Mouse (Mus musculus) right cerebral cortex, postnatal 36 days (tissue): ENCODE measurements around the gene Zfr2.
"Not testable (repeated sequence)": the region's sequence is repeated elsewhere in the genome, so short reads cannot be mapped to it uniquely, and the experiment has no call there.

Source experiments
- DNase-seq, 2 experiments: peaks; one replicate each; pipeline ENCODE4 v3.0.0; 2022; ENCODE audit warnings: low spot score in 2 of 2, mixed read lengths in 1 of 2

Gene Zfr2

GRCm38 (mm10) chr10:81202978-81203720 is 29.8 kb upstream of the Zfr2 start:
- no peak for DNase-seq

DNA sequence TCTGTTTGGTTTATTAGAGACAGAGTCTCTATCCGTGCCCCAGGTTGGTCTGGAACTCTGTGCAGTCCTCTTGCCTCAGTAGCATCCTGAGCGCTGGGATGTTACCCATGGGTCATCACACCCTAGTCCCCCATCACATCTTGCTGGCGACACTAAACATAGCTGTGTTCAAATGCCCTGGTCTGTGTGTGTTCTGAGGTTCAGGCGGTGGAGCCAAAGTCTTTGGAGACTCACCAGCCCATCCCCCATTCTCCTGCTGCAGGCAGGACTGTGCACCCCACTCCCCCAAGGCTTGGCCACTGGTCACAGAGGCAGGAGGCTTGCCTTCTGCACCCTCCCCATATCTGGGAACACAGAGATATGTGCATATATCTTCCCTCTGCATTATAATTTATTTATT is 28.8 kb upstream of the Zfr2 start:
- DNase-seq: no peak

DNA sequence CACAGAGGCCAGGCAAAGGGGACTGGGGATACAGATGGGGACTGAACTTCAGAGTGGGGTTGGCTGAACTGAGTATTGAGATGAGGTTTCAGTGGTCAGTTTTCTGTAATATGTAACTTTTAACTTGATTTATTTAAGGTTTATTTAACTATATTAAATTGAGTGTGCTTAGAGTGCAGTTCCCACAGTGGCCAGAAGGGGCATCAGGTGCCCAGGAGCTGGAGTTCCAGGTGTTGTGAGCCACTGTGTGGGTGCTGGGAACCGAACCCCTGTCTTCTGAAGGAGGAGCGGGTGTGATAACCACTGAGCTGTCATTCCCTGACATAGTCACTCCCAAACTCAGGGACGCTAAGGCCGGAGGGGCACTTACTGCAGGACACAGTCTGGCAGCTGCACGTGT is 22.8 kb upstream of the Zfr2 start:
- no peak for DNase-seq

GRCm38 (mm10) chr10:81216260-81216659 is 16.7 kb upstream of the Zfr2 start:
- no peak for DNase-seq

GRCm38 (mm10) chr10:81216810-81217209 is 16.1 kb upstream of the Zfr2 start:
- no peak for DNase-seq

DNA sequence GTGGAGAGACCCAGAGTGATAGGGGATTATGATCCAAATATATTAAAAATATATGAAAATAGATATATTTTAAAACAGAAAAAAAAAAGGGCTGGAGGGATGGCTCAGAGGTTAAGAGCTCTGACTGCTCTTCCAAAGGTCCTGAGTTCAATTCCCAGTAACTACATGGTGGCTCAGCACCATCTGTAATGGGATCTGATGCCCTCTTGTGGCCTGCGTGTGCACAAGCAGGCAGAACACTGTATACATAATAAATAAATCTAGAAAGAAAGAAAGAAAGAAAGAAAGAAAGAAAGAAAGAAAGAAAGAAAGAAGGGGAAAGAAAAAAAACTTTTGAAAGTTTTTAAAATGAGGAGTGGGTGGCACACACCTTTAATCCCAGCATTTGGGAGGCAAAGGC is 15.7 kb upstream of the Zfr2 start:
- not testable (repeated sequence) for DNase-seq

DNA sequence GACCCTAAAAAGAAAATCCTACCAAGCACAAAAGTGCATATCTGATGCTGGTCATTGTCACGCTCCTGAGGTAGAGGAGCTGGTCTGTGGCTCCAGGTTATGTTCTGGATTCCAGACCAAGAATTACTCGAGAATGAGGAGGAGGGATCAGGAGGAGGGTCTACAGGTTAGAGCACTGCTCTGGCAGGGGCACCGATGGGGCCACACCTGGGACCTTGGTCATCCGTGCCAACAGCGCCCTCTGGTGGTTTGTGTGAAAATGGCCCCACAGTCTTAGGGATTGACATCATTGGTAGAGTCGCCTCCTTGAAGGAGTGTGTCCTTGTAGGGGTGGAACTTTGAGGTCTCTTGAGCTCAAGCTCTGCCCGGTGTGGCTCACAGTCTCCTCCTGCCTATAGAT is 15.0 kb upstream of the Zfr2 start:
- DNase-seq: no peak

GRCm38 (mm10) chr10:81221402-81222015 is 11.4 kb upstream of the Zfr2 start:
- DNase-seq: no peak

- not testable (repeated sequence) for DNase-seq
Observed at GRCm38 (mm10) chr10:81223731-81224130, 9.2 kb upstream of the Zfr2 start.

GRCm38 (mm10) chr10:81229735-81230437 is 3.1 kb upstream of the Zfr2 start:
- DNase-seq: no peak

DNA sequence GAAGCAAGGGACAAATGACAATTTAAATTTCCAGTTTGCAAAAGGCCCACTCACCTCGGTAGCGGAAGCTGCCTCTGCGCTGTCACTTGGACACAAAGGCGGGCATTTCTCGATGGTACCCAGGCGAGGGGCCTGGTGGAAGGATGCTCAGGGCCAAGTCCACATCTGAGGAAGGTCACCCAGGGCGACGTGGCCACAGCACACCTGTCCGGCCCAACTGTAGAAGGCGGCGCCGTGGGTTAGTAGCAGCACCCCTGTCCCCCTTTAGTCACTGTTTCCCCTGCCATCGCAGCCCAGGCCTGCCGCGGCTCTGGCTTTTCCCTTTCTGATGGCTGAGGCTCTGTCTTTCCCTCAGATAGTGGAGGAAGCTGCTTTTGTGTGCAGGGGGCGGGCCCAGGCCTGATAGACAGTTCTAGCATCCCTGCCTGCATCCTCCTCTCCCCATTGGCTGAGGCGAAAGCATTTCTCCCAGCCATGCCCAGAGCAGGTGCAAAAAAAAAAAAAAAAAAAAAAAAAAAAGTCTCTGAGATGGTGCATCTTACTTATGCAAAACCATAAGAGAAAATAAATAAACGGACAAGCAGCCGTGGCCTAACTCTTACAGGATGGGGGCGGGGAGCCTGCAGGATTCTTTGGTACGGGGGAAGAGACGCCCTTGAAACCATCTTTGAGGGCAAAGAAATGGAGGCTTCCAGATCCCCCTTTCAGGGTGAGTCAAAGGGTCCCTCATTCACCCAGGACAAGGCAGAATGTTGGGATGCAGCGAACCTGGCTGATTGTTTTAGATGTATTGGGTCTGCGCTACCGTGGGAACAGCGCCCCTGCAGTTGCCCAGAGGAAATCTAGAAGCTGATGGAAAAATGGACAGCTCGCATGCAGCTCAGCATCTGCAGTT is 2.3 kb upstream of the Zfr2 start, which contains the start of gene Atcay:
Gene Atcay, minus strand, starts transcription at position 396 of the 895 bp plus-strand sequence.
- DNase-seq: peak; percentile 83 to 89

DNA sequence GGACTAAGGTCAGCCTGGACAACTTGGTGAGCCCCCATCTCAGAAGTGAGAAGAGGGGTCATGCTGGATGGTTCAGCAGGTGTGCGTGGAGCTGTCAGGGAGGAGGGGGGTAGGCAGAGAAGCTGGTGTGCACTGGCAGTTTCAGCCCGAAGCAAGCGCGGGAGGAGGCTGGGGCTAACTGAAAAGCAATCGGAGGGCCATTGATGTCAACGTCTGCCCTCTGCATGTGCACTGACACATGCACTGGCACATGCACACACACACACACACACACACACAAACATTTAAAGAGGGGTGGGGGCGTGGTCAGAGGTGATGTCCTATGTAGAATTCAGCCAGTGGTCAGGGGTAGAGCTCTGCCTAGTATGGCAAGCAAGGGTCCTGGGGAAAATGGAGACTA is 1.5 kb upstream of the Zfr2 start:
- no peak for DNase-seq

GRCm38 (mm10) chr10:81233226-81233585 is 251 bp downstream of the Zfr2 start:
- DNase-seq: no peak

DNA sequence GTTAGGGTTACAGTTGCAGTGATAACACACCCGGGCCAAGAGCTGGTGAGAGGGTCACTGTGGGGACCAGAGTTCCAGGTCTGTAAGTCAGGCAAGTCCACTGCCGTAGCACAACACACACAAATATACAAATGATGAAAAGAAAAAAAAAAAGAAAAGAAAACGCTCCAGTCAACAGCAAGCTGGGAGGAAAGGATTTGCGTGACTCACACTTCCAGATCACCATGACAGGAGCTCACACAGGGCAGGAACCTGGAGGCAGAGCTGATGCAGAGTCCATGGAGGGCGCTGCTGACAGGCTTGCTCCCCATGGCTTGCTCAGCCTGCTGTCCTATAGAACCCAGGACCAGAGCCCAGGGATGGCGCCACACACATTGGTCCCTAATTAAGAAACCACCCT is 1.3 kb downstream of the Zfr2 start:
- no peak for DNase-seq

GRCm38 (mm10) chr10:81236471-81237268 is 3.7 kb downstream of the Zfr2 start:
- no peak for DNase-seq

DNA sequence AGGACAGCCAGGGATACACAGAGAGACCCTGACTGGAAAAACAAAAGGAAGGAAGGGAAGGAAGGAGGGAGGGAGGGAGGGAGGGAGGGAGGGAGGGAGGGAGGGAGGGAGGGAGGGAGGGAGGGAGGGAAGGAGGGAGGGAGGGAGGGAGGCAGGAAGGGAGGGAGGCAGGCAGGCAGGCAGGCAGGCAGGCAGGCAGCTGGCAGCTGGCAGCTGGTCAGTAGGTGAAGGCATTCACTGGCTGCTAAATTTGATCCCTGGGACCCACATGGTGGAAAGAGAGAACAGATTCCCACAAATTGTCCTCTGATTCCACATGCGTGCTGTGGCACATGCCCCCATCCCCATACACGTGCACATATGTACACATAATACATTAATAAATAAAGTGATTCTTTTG is 5.7 kb downstream of the Zfr2 start:
- no peak for DNase-seq

GRCm38 (mm10) chr10:81240876-81241275 is 7.9 kb downstream of the Zfr2 start:
- no peak for DNase-seq

DNA sequence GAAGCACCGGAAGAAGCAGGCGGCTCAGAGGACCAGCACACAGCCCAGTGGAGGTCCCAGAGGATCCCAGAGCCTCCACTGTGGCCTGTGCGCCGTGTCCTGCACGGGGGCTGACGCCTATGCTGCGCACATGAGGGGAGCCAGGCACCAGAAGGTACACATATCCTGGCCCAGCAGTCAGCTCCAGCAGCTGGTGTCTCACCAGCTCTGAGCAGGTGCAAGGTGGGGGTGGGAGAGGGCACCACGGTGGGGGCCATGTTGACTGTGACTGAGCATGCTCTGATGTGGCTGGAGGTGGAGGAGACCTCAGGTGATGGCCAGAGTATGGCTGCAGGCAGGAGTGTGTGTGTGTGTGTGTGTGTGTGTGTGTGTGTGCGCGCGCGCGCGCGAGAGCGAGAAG is 9.1 kb downstream of the Zfr2 start:
- DNase-seq: no peak

DNA sequence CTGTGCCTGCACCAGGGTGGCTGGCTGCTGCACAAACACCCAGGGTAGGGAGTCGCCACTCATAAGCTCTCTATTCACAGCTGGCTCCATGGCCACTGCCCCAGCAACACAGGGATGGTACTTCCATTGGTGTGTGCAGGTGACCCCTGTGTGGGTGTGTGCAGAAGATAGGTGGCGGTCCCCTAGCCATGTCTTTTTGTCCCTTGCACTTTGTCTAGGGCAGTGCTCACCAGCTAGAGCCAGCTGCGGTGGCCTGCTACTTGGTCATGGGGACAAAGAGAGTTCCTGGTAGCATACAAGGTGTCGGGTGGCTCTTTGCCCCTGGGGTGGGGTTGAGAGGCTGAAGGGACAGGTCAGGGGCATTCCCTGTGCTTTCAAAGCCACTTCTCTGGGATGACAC is 11.2 kb downstream of the Zfr2 start:
- no peak for DNase-seq

DNA sequence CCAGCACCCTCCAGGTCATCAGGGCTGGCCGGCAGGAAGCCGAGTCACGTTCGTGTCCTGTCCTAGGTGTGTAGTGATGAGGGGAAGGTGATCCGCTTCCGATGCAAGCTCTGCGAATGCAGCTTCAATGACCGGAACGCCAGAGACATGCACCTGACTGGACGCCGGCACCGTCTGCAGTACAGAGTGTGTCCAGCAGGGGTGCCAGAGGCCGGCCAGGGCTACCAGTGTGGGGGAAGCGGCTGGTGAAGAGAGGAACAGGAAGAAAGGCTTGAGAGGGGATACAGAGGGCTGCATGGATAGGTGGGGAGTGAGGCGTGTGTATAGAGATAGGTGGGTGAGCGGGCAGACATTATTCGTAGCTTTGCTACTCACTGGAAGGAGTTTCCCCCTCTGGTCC is 11.6 kb downstream of the Zfr2 start:
- DNase-seq: no peak

- DNase-seq: peak in 1 of 2 experiments; percentile 55
Observed at GRCm38 (mm10) chr10:81245166-81245565, 12.2 kb downstream of the Zfr2 start.
